Mouse (Mus musculus) liver, embryonic 11.5 days (tissue): ENCODE results near the gene Zdhhc5. TPM values are rescaled to one million over a fixed set of nuclear protein-coding genes. Genes with fewer than 3 reads are reported as not detected.
A peak's percentile ranks its signal among the peaks of the same experiment; 100 is the strongest.

Source experiments
- microRNA counts: library from miRNA; unstranded; fragments of <30 nt; microRNA quantifications from one replicate; lab custom pipeline; 2015
- microRNA-seq: library from miRNA; unstranded; fragments of <30 nt; microRNA quantifications from one replicate; pipeline ENCODE4, GENCODE M21; 2017; ENCODE audit warnings: borderline number of aligned reads
- polyA plus RNA-seq: library from polyadenylated mRNA; unstranded; fragments of >200 nt; fragmentation: Nextera tagmentation; extraction: Ambion mirVana; gene quantifications from 2 replicates; pipeline ENCODE4 v1.2.1, GENCODE M21; 2014

Zdhhc5 gene
- polyA plus RNA-seq, 1 experiment from 2014 or later = 26.5 TPM

MicroRNAs within 50 kb of the gene (microRNA counts, 519-probe panel; counts per million panel counts)
- 8,019 counts per million, percentile 95 among the panel's probes with 10 or more counts for microRNA mmu-miR-130a (lab: Ali Mortazavi, UCI)

Small RNAs within 50 kb of the gene (microRNA-seq; reads per million reads assigned to microRNA genes)
- 27,361 reads per million, percentile 99 among the genes with 10 or more reads in this experiment for gene Mir130a

Other genes with a start within 250 kb of the Zdhhc5 start
- 40.9 and 41.9 TPM in 2 replicates for gene Tfpi, start 238.4 kb downstream of the Zdhhc5 start, polyA plus RNA-seq
- gene Ctnnd1, start 64.4 kb downstream of the Zdhhc5 start, polyA plus RNA-seq = 21.9 and 27.1 TPM in 2 replicates
- gene Btbd18, start 56.1 kb downstream of the Zdhhc5 start, polyA plus RNA-seq = 0.18 and 0.22 TPM in 2 replicates
- 241 and 264 TPM in 2 replicates for gene Selenoh, start 44.4 kb downstream of the Zdhhc5 start, polyA plus RNA-seq
- not detected in 2 replicates for gene Gm28635, start 37.1 kb downstream of the Zdhhc5 start, polyA plus RNA-seq
- gene Med19, start 36.8 kb downstream of the Zdhhc5 start, polyA plus RNA-seq = 43.4 and 44.9 TPM in 2 replicates
- 115 and 125 TPM in 2 replicates for gene Tmx2, start 36.0 kb downstream of the Zdhhc5 start, polyA plus RNA-seq
- 59.3 and 63.4 TPM in 2 replicates for gene Clp1, start 12.2 kb upstream of the Zdhhc5 start, polyA plus RNA-seq
- 11.4 and 14.2 TPM in 2 replicates for gene Ypel4, start 18.9 kb upstream of the Zdhhc5 start, polyA plus RNA-seq
- 2.9 and 3.3 TPM in 2 replicates for gene Gm19426, start 28.5 kb upstream of the Zdhhc5 start, polyA plus RNA-seq
- gene Serping1, start 60.3 kb upstream of the Zdhhc5 start, polyA plus RNA-seq = 38.4 and 43.2 TPM in 2 replicates
- gene Ube2l6, start 83.6 kb upstream of the Zdhhc5 start, polyA plus RNA-seq = 112 and 114 TPM in 2 replicates
- 0.25 TPM in 1 of 2 replicates, not detected in the other for gene Smtnl1, start 107.5 kb upstream of the Zdhhc5 start, polyA plus RNA-seq
- gene Timm10, start 111.8 kb upstream of the Zdhhc5 start, polyA plus RNA-seq = 84.3 and 84.5 TPM in 2 replicates
- gene Slc43a1, start 123.7 kb upstream of the Zdhhc5 start, polyA plus RNA-seq = 83.2 and 101 TPM in 2 replicates
- 0.66 and 1.2 TPM in 2 replicates for gene Rtn4rl2, start 171.5 kb upstream of the Zdhhc5 start, polyA plus RNA-seq
- 107 and 111 TPM in 2 replicates for gene Slc43a3, start 221.4 kb upstream of the Zdhhc5 start, polyA plus RNA-seq